Mouse (Mus musculus): ENCODE measurements around the gene Dnajc11.
A peak's percentile ranks its signal among the peaks of the same experiment; 100 is the strongest.

The Dnajc11 gene

DNA sequence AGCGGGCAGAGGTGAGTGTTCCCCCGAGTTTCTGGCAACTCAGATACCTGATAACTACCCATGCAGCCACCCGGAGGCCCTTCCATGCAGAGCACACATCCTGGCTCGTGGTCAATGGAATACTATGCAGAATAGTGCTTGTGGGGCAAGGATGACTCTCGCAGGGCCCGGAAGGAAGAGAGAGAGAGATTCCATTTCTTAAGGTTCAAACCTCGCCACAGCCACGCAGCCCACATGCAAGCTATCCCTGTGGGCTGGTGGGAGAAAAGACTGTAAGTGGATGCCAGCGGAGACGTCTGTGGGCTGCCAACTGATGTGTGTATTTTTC lies 54.5 kb downstream of the Dnajc11 start:
- DNase-seq (ENCODE audit: low read depth, low spot score) = no peak
- Histone ChIP-seq H3K27me3 (ENCODE audit: control insufficient read depth, insufficient read depth, low read length, poor library complexity, severe bottlenecking) (no peaks in the 10 kb centered on the region), H3K36me3 (ENCODE audit: control insufficient read depth, insufficient read depth, low read length, poor library complexity, severe bottlenecking) (peaks cover 6% of the 10 kb centered on the region)

DNA sequence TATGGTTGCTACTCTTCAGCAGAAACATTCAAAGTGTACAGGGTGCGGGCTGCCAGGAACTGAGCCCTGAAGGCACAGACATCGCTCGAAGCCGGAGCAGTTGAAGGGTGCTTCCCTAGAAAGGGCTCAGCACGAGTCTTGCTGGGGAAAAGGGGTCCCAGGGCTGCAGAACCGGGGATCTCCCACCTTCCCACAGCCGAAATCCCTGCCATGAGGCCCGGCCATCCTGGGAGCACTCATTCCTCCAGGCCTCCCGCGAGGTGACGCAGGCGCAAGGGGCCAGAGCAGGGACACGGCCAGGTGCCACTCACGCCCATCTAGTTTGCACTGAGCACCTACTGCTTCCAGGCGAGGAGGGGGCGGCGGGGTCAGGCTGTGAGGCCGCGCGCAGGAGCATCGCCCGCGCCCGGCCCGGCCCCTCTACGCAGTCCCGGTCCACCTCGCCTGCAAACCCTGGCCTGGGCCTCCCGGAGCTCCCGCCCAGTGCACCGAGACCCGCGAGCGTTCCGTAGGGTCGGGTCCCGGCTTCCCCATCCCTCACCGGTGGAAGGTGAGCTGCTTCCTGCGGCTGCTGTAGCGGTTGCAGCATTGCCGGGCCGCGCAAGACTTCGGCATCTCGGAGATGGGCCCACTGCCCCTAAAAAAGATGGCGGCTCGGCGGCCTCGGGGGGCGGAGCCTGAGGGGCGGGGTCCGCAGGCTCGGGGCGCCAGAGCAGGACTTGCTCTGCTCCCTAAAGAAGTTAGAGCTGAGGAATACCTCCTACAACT lies 55.0 kb downstream of the Dnajc11 start, which contains the start of gene Thap3:
TSS of gene Thap3 (minus strand) at position 656 of the 768 bp plus-strand sequence.
- peak; percentile 74 for DNase-seq (ENCODE audit: low read depth, low spot score)
- Histone ChIP-seq H3K36me3 (ENCODE audit: control insufficient read depth, insufficient read depth, low read length, poor library complexity, severe bottlenecking) (peaks cover 6% of the 10 kb centered on the region), H3K27me3 (ENCODE audit: control insufficient read depth, insufficient read depth, low read length, poor library complexity, severe bottlenecking) (no peaks in the 10 kb centered on the region)

DNA sequence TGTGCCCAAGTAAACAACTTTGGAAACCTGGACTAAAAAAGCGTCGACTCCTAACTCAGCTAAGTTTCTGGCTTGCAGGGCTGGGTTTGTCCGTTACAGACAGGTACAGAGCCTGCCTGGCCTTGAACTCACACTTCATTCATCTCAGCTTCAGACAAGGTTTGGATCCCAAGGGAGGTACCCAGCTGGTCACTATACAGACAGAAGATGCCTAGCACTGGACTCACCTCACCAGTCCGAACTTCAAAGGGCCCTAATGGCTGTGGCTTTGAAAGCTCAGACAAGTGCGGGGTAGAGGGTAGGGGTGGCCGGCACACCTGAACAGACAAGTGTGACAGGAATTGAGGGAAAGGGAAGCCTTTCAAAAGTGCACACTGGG lies 55.6 kb downstream of the Dnajc11 start:
- Histone ChIP-seq H3K36me3 (ENCODE audit: control insufficient read depth, insufficient read depth, low read length, poor library complexity, severe bottlenecking) (peaks cover 6% of the 10 kb centered on the region), H3K27me3 (ENCODE audit: control insufficient read depth, insufficient read depth, low read length, poor library complexity, severe bottlenecking) (no peaks in the 10 kb centered on the region)
- DNase-seq (ENCODE audit: low read depth, low spot score) = no peak

GRCm38 (mm10) chr4:151992091-151992490 lies 58.6 kb downstream of the Dnajc11 start:
- no peaks in the 10 kb centered on the region; the same call in 1 of the 2 replicates for H3K27me3 ChIP-seq (ENCODE audit: control insufficient read depth, insufficient read depth, low read length, poor library complexity, severe bottlenecking)
- DNase-seq (ENCODE audit: low read depth, low spot score) = no peak
- peaks cover 3% of the 10 kb centered on the region; the same call in 1 of the 2 replicates for H3K36me3 ChIP-seq (ENCODE audit: control insufficient read depth, insufficient read depth, low read length, poor library complexity, severe bottlenecking)

DNA sequence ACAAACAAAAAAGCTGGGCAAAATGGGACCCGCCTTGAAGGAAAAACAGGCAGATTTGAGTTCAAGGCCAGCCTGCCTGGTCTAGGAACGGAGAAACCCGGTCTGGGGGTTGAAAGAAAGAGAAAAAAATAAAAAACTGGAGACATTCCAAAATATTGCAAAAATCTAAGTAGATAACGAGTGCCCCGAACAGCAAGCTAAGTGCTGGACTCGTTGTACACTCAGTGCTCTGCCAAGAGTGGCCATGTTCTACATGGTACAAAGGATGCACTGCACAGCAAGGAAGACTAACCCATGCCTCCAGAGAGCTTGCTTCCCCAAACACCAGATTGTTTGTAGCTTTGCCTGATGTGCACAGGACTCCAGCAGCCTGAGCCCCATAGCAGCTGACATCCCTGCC lies 59.5 kb downstream of the Dnajc11 start:
- Histone ChIP-seq H3K36me3 (ENCODE audit: control insufficient read depth, insufficient read depth, low read length, poor library complexity, severe bottlenecking) (peaks cover 3% of the 10 kb centered on the region; the same call in 1 of the 2 replicates), H3K27me3 (ENCODE audit: control insufficient read depth, insufficient read depth, low read length, poor library complexity, severe bottlenecking) (no peaks in the 10 kb centered on the region; the same call in 1 of the 2 replicates)
- DNase-seq (ENCODE audit: low read depth, low spot score) = no peak

DNA sequence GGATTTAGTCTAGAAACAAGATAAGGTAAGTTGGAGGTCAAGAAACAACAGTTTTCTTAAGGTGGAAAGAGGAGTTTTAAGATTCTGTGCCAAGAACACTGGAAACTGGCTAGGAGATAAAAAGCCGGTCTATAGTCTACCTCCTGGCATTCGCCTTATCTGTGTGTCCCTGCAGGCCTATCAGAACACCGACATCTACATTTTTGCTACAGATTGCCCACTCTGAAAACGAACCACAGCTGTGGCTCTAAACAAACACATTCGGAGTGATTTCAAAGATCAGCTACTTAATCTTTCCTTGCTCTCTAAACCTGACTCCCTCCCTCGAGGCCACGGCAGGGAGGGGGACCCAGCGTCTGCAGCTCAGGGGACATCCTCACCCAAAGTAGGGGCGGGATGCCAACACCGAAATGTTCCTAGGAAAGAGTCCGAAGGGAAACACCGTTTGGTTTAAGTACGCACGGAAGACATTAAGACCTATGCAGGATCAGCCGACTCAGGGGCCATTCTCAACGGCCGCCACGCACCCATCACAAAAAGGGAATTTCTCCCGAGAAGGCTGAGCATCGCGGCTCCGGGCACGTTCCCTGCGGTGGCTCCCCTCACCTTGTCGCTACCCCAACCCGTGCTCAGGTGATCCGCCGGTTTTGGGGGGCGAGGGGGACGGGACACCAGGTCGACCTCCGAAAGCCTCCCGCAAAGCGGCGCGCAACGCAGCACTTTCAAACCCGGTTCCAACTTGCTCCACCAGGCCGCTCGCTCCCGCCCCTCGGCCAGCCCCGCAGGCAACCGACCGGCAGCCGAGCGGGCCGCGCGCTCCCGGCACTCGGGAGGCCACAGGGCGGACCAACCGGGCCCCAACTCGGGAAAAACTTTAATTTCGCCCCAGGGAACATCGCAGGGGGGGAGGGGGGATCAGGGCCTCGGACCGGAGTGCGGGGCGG lies 61.0 kb downstream of the Dnajc11 start:
- peaks cover 3% of the 10 kb centered on the region; the same call in 1 of the 2 replicates for H3K36me3 ChIP-seq (ENCODE audit: control insufficient read depth, insufficient read depth, low read length, poor library complexity, severe bottlenecking)
- DNase-seq (ENCODE audit: low read depth, low spot score) = peak; percentile 31
- no peaks in the 10 kb centered on the region; the same call in 1 of the 2 replicates for H3K27me3 ChIP-seq (ENCODE audit: control insufficient read depth, insufficient read depth, low read length, poor library complexity, severe bottlenecking)

DNA sequence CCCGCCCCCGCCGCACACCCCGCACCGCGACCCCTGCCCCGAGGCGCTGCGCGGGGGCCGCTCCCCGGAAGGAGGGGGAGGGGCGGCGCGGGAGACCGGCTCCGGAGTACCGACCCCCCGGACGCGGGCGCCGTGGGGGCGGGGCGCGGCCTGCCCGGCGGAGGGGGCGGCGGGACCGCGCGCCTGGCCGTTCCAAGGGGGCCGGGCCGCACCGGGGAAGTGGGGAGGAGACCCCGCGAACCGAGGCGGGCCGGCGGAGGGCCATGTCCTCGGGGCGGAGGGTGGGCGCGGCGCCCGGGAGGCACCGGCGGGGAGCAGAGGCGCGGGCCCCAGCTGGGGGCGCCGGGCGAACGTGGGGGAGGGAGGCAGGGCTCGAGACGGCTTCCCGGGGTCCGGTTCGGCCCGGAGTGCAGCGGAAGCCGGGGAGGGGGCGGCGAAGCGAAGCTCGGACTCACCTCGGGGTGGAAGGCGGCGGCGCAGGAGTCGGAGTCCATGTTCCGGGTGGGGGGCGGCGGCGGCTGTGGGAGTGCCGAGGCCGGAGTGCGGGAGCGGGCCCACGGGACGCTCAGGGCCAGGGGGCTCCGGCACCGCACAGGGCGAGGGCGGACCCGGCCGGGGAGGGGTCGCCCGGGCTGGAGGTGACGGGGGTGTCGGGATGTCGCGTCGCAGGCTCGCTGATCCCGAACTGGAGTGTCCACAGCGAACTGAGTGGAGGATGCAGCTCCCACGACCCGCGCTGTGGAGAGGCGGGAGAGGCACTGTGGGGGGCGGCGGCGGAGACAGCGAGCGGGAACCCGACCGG lies 62.1 kb downstream of the Dnajc11 start:
- peak; percentile 18 for DNase-seq (ENCODE audit: low read depth, low spot score)
- Histone ChIP-seq H3K27me3 (ENCODE audit: control insufficient read depth, insufficient read depth, low read length, poor library complexity, severe bottlenecking) (no peaks in the 10 kb centered on the region; the same call in 1 of the 2 replicates), H3K36me3 (ENCODE audit: control insufficient read depth, insufficient read depth, low read length, poor library complexity, severe bottlenecking) (peaks cover 3% of the 10 kb centered on the region; the same call in 1 of the 2 replicates)

DNA sequence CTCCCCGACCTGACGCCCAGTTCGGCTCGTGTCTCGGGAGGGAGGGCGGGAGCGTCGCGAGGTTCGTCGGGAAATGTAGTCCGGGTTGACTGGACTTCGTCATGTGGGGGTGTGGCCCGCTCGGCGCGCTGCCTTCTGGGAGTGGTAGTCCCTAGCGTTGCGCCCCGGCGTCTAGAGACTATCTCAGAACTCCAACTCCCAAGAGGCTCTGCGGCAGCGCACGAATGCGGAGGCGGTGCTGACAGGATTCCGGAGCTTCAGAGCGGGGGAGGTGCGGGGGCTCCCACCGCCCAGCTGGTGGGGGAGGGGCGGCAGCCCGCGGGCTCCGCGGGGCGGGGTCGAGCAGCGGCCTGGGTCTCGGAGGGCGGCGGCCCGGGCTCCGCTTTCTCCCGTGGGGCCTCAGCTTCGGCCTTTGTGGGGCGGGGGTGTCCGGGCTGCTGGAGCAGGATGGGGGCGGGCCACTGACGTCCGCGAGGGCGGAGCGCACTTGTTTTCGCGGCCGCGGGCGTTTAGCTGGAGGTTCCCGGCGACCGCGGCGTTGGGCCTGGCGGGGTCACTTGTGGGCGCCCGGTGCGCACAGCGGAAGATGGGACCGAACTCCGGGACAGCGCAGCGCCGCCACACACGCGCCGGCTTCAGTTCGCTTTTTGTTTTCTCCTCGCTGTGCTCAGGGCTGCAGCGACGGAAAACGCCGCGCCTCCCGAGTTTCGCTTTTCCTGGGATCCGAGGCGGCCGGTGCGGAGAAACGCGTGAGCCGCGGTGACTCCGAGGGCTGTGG lies 62.9 kb downstream of the Dnajc11 start, which contains the start of gene Phf13:
TSS of gene Phf13 (minus strand) at position 86 of the 778 bp plus-strand sequence.
- Histone ChIP-seq H3K27me3 (ENCODE audit: control insufficient read depth, insufficient read depth, low read length, poor library complexity, severe bottlenecking) (no peaks in the 10 kb centered on the region; the same call in 1 of the 2 replicates), H3K36me3 (ENCODE audit: control insufficient read depth, insufficient read depth, low read length, poor library complexity, severe bottlenecking) (peaks cover 2% of the 10 kb centered on the region; the same call in 1 of the 2 replicates)
- peak; percentile 99 for DNase-seq (ENCODE audit: low read depth, low spot score)

- no peaks in the 10 kb centered on the region; the same call in 1 of the 2 replicates for H3K27me3 ChIP-seq (ENCODE audit: control insufficient read depth, insufficient read depth, low read length, poor library complexity, severe bottlenecking)
- DNase-seq (ENCODE audit: low read depth, low spot score) = no peak
- H3K36me3 ChIP-seq (ENCODE audit: control insufficient read depth, insufficient read depth, low read length, poor library complexity, severe bottlenecking) = no peaks in the 10 kb centered on the region
Measured at GRCm38 (mm10) chr4:151996951-151997222, 63.4 kb downstream of the Dnajc11 start.

DNA sequence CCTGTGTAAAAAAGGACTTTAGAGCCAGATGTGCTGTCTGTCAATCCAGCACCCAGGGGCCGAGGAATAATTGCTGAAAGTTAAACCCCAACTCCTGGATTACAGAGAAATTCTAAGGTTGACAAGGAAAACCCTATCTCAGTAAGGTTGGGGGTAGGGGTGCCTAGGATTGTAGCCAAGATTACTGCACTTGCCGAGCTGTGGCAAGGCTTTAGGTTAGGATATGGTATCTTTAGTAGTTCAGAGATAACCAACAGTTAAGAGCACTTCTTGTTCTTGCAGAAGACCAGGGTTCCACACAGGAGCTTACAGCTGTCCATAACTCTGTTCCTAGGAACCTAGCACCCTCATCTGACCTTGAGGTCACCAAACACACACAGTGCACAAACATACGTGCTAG lies 64.2 kb downstream of the Dnajc11 start:
- no peak for DNase-seq (ENCODE audit: low read depth, low spot score)
- H3K36me3 ChIP-seq (ENCODE audit: control insufficient read depth, insufficient read depth, low read length, poor library complexity, severe bottlenecking) = no peaks in the 10 kb centered on the region
- no peaks in the 10 kb centered on the region; the same call in 1 of the 2 replicates for H3K27me3 ChIP-seq (ENCODE audit: control insufficient read depth, insufficient read depth, low read length, poor library complexity, severe bottlenecking)

- Histone ChIP-seq H3K36me3 (ENCODE audit: control insufficient read depth, insufficient read depth, low read length, poor library complexity, severe bottlenecking) (no peaks in the 10 kb centered on the region), H3K27me3 (ENCODE audit: control insufficient read depth, insufficient read depth, low read length, poor library complexity, severe bottlenecking) (no peaks in the 10 kb centered on the region; the same call in 1 of the 2 replicates)
- DNase-seq (ENCODE audit: low read depth, low spot score) = peak; percentile 29
Measured at GRCm38 (mm10) chr4:151999481-151999880, 66.0 kb downstream of the Dnajc11 start.

DNA sequence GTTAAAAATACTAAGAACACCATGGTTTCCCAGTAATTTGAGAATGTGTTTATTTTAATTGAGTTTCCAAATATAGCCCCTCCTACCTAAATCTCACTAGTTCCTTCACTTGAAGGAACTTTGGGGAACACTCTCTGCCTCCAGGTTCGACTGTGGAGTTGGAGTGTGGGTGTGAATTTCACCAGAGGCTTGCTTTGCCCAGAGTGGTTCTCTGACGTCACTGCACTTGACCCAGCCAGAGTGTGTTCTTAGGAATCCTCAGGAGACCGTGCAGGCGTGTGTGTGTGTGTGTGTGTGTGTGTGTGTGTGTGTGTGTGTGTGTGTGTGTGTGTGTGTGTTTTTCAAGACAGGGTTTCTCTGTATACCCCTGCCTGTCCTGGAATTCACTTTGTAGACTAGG lies 67.4 kb downstream of the Dnajc11 start:
- Histone ChIP-seq H3K27me3 (ENCODE audit: control insufficient read depth, insufficient read depth, low read length, poor library complexity, severe bottlenecking) (no peaks in the 10 kb centered on the region), H3K36me3 (ENCODE audit: control insufficient read depth, insufficient read depth, low read length, poor library complexity, severe bottlenecking) (no peaks in the 10 kb centered on the region)
- no peak for DNase-seq (ENCODE audit: low read depth, low spot score)

DNA sequence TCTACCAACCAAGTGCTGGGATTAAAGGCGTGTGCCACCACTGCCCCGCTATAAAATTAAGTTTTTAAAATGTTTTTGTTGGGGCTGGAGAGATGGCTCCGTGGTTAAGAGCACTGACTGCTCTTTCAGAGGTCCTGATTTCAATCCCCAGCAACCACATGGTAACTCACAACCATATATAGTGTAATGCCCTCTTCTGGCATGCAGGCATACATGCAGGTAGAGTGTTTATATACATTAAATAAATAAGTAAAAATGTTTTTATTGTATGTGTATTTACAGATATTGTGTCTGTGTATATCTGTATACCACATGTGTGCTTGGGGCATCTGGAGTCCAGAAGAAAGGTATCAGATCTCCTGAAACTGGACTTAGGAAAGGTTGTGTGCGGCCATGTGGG lies 67.8 kb downstream of the Dnajc11 start:
- Histone ChIP-seq H3K36me3 (ENCODE audit: control insufficient read depth, insufficient read depth, low read length, poor library complexity, severe bottlenecking) (no peaks in the 10 kb centered on the region), H3K27me3 (ENCODE audit: control insufficient read depth, insufficient read depth, low read length, poor library complexity, severe bottlenecking) (no peaks in the 10 kb centered on the region)
- DNase-seq (ENCODE audit: low read depth, low spot score) = no peak

DNA sequence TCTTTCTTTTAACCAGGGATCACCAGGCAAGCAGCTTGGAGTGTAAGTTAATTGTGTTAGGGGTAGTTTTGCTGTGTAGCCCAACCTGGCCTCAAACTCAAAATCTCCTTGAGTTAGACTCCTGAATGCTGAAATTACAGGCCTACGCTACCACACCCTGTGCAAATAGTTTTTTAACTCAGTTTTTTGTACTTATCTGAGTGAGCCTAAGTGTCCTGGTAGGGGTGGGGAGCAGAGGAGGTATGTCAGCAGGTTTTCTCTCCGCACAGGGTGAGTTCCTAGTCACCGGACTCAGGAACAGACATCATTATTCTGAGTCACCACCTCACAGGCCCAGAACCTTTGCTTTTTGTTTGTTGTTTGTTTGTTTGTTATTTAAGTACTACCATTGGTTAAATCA lies 68.6 kb downstream of the Dnajc11 start:
- Histone ChIP-seq H3K36me3 (ENCODE audit: control insufficient read depth, insufficient read depth, low read length, poor library complexity, severe bottlenecking) (no peaks in the 10 kb centered on the region), H3K27me3 (ENCODE audit: control insufficient read depth, insufficient read depth, low read length, poor library complexity, severe bottlenecking) (no peaks in the 10 kb centered on the region)
- no peak for DNase-seq (ENCODE audit: low read depth, low spot score)
